Mouse (Mus musculus): ENCODE results near the gene Slc8a1. TPM values are rescaled to one million over a fixed set of nuclear protein-coding genes. Genes with fewer than 3 reads are reported as not detected.

Slc8a1 gene
- polyA plus RNA-seq, 1 experiment from 2014 or later = 8.1 TPM

DNA sequence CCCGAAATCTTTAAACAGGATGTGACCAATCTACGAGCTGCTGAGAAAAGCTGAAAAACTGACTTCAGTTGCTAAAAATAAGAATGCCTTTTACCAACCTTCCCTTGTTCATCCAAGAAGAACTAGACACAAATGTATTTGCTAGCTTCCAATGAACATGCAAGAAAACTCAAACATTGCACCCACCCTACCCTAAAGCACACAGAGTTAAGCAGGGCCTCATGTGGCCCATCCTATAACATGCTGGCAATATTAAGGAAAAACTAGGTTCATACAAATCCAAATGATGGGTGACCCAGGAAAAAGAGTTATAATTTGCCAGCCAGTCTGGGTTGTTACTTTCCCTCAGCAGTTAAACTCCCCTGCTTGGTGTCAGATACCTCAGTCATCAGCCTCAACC is 398 bp downstream of the Slc8a1 start:
- Histone ChIP-seq H3K9me3 (ENCODE audit: low read depth, low read length) (no peaks in the 10 kb centered on the region), H3K36me3 (ENCODE audit: insufficient read depth) (no peaks in the 10 kb centered on the region), H3K4me2 (no peak overlapping the region), H3K4me3 (ENCODE audit: low read depth, low read length) (peak overlapping the region; percentile 2; the same call in 1 of the 2 replicates), H3K4me1 (ENCODE audit: insufficient read depth) (no peaks in the 10 kb centered on the region), H3K27me3 (ENCODE audit: insufficient read depth, low read length) (no peaks in the 10 kb centered on the region), H3K9ac (peak overlapping the region; percentile 32; the same call in 1 of the 2 replicates), H3K27ac (ENCODE audit: low read depth) (peak overlapping the region; percentile 50)
- no peak for TF ChIP-seq CTCF (IDR thresholded peaks at IDR 0.05; ENCODE audit: low read depth)
- peak; percentile 2 for DNase-seq
- 65% methylated on average over 2 of the region's 2 CpGs for WGBS
- ATAC-seq (ENCODE audit: insufficient read depth) = no peak

DNA sequence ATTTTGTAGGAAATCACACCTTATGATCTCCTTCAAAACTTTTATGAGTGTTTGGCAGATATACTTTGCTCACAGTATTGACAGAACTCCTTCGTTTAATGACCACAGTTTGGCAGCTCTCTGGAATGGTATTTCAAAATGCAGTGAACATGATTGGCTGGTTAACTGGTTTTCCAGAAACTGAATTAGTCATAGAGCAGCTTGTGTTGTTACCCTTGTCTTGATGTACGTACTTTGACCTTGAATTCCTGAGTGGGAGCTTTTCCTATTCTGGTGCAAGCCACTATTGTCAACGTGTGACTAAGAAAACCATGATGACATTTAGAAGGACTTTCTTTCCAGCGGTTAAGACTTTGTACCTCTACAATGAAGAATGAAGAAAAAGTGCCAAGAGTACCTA is 868 bp downstream of the Slc8a1 start:
- H3K27me3 ChIP-seq (ENCODE audit: insufficient read depth, low read length) = no peaks in the 10 kb centered on the region
- no peak overlapping the region for H3K4me2 ChIP-seq
- peak overlapping the region; percentile 2; the same call in 1 of the 2 replicates for H3K4me3 ChIP-seq (ENCODE audit: low read depth, low read length)
- peak overlapping the region; percentile 50 for H3K27ac ChIP-seq (ENCODE audit: low read depth)
- ATAC-seq (ENCODE audit: insufficient read depth) (no peak), DNase-seq (no peak)
- no peaks in the 10 kb centered on the region for H3K4me1 ChIP-seq (ENCODE audit: insufficient read depth)
- no peaks in the 10 kb centered on the region for H3K36me3 ChIP-seq (ENCODE audit: insufficient read depth)
- 69% methylated on average over 4 of the region's 4 CpGs for WGBS
- no peak overlapping the region for H3K9ac ChIP-seq
- H3K9me3 ChIP-seq (ENCODE audit: low read depth, low read length) = no peaks in the 10 kb centered on the region
- TF ChIP-seq CTCF (IDR thresholded peaks at IDR 0.05; ENCODE audit: low read depth) = no peak

DNA sequence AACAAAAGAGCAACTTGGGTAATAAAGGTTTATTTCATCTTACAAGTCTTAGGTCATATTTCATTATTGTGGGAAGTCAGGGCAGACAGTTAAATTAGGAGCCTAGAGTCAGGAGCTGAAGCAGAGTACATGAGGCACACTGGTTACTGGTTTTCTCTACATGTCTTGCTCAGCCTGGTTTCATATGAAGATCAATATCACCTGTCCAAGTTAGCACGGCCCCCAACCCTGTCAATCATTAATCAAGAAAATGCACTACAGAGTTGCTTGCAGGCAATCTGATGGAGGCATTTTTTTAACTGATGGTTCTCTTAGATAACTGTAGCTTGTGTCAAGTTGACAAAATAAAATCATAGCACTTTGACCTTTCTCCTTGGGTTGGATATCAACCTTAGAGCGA is 2.6 kb downstream of the Slc8a1 start:
- no peak for DNase-seq
- 67% methylated on average over 2 of the region's 2 CpGs for WGBS
- H3K4me3 ChIP-seq (ENCODE audit: low read depth, low read length) = no peak overlapping the region; the same call in 1 of the 2 replicates
- H3K4me2 ChIP-seq = no peak overlapping the region
- no peak overlapping the region for H3K27ac ChIP-seq (ENCODE audit: low read depth)
- no peaks in the 10 kb centered on the region for H3K9me3 ChIP-seq (ENCODE audit: low read depth, low read length)
- no peak for ATAC-seq (ENCODE audit: insufficient read depth)
- no peak for TF ChIP-seq CTCF (IDR thresholded peaks at IDR 0.05; ENCODE audit: low read depth)
- no peaks in the 10 kb centered on the region for H3K36me3 ChIP-seq (ENCODE audit: insufficient read depth)
- H3K27me3 ChIP-seq (ENCODE audit: insufficient read depth, low read length) = no peaks in the 10 kb centered on the region
- H3K4me1 ChIP-seq (ENCODE audit: insufficient read depth) = no peaks in the 10 kb centered on the region
- no peak overlapping the region for H3K9ac ChIP-seq

DNA sequence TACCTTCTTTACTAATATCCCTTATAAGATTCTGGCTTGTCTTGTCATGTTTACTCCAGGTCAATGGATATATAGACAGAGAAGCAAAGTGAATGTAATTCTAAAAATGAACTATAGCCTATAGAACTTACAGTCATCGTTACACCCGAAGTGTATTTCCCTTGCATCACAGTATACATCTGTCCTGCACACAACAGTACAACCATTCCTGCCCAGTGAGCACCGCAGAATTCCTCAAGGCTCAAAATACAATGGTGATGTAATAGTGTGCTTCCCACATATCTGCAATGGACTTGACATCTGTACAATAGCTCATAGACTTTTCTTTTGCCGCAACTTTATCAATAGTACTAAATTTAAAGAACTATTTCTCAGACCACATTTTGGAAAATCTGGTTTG is 8.3 kb downstream of the Slc8a1 start:
- Histone ChIP-seq H3K27me3 (ENCODE audit: insufficient read depth, low read length) (no peaks in the 10 kb centered on the region), H3K4me3 (ENCODE audit: low read depth, low read length) (no peak overlapping the region), H3K4me2 (no peak overlapping the region), H3K36me3 (ENCODE audit: insufficient read depth) (no peaks in the 10 kb centered on the region), H3K27ac (ENCODE audit: low read depth) (no peak overlapping the region), H3K9ac (no peak overlapping the region), H3K4me1 (ENCODE audit: insufficient read depth) (no peaks in the 10 kb centered on the region), H3K9me3 (ENCODE audit: low read depth, low read length) (no peaks in the 10 kb centered on the region)
- no peak for ATAC-seq (ENCODE audit: insufficient read depth)
- DNase-seq = no peak
- no peak for TF ChIP-seq CTCF (IDR thresholded peaks at IDR 0.05; ENCODE audit: low read depth)
- 88% methylated on average over 4 of the region's 4 CpGs for WGBS

DNA sequence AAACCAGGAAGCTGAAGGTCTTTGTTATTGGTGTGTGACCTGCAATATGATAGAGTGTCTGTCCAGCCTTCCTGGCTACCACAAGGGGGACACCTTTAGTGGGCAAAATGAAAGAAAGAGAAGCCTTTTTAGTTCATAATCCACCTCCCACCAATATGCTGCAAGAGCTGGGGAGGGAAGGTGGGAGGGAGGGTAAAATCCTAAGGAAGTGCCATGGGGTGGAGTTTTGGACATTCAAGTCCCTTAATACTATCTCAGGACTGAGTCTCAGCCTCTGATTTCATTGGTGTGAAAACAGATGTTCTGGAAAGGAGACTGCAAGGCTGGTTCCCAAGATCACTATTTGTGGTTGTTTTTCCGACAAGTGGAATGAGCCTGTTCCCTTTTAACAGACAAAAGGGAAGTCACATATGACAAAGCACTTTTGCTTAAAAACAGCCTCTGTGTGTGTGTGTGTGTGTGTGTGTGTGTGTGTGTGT is 25.9 kb downstream of the Slc8a1 start:
- no peaks in the 10 kb centered on the region for H3K4me1 ChIP-seq (ENCODE audit: insufficient read depth)
- H3K9me3 ChIP-seq (ENCODE audit: low read depth, low read length) = no peaks in the 10 kb centered on the region
- H3K27ac ChIP-seq (ENCODE audit: low read depth) = no peak overlapping the region
- H3K36me3 ChIP-seq (ENCODE audit: insufficient read depth) = no peaks in the 10 kb centered on the region
- no peak overlapping the region for H3K4me3 ChIP-seq (ENCODE audit: low read depth, low read length)
- TF ChIP-seq CTCF (IDR thresholded peaks at IDR 0.05; ENCODE audit: low read depth) = peak; percentile 45
- H3K27me3 ChIP-seq (ENCODE audit: insufficient read depth, low read length) = no peaks in the 10 kb centered on the region
- ATAC-seq (ENCODE audit: insufficient read depth) = no peak
- no peak overlapping the region for H3K9ac ChIP-seq
- 59% methylated on average over 1 of the region's 1 CpGs for WGBS
- H3K4me2 ChIP-seq = no peak overlapping the region
- DNase-seq = no peak

DNA sequence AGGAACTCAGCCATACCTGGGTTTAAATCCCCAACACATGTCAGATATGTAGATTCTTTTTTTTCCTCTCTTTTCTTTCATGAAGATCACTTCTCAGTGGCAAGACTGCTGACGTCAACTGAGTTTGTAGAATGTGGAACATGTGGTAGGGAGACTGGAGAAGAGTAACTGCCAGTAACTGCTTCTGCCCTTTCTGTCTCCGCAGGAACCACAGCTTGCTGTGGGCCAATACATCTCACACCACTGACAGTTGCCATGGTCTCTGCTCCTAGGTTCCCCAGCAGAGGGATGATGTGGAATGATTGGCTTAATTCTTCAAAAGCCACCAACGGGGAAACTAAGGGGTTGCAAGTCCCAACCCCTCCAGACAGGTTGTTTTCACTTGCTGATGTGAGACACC is 33.4 kb downstream of the Slc8a1 start:
- TF ChIP-seq CTCF (IDR thresholded peaks at IDR 0.05; ENCODE audit: low read depth) = no peak
- no peaks in the 10 kb centered on the region for H3K27me3 ChIP-seq (ENCODE audit: insufficient read depth, low read length)
- no peak for DNase-seq
- no peak overlapping the region for H3K4me2 ChIP-seq
- H3K4me3 ChIP-seq (ENCODE audit: low read depth, low read length) = no peak overlapping the region
- WGBS = 42% methylated on average over 3 of the region's 3 CpGs
- H3K27ac ChIP-seq (ENCODE audit: low read depth) = no peak overlapping the region
- H3K4me1 ChIP-seq (ENCODE audit: insufficient read depth) = no peaks in the 10 kb centered on the region
- no peaks in the 10 kb centered on the region for H3K9me3 ChIP-seq (ENCODE audit: low read depth, low read length)
- H3K9ac ChIP-seq = no peak overlapping the region
- ATAC-seq (ENCODE audit: insufficient read depth) = no peak
- no peaks in the 10 kb centered on the region for H3K36me3 ChIP-seq (ENCODE audit: insufficient read depth)

DNA sequence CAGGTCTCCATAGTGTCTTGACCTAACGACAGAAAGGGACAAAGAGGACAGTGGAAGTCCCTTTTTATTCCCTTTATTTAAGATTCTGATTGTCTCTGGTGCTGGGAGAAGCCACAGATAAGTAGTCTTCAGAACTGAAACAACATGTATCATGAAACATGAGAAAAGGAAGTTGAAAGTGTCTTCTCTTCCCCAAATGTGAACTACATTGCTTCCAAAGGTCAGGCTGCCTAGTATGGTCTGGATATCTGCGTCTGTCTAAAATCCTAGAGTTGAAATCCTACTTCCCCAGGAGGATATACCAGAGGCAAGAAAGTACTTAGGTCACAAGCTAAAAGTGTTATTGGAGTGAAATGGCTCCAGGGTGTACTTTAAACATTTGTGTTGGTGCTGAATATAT is 34.9 kb downstream of the Slc8a1 start:
- ATAC-seq (ENCODE audit: insufficient read depth) = no peak
- Histone ChIP-seq H3K27ac (ENCODE audit: low read depth) (no peak overlapping the region), H3K4me3 (ENCODE audit: low read depth, low read length) (no peak overlapping the region)

DNA sequence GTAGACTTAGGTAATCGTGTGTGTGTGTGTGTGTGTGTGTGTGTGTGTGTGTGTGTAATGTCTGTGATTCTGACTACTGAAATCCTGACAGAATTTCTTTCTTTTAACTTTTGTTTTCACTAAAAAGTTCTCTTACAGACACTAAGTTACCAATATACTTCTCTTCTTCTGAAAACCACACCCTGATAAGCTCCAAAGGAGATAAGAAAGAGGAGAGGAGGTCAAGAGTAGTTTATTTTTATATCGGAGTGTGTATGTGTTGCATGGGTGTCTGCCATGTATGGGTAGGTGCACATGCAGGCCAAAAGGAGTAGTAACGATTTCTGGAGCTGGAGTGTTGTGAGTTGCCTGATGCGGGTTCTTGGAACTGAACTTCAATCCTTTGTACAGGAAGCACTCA is 36.5 kb downstream of the Slc8a1 start:
- H3K4me2 ChIP-seq = no peak overlapping the region
- ATAC-seq (ENCODE audit: insufficient read depth) (no peak), DNase-seq (no peak)
- 43% methylated on average over 4 of the region's 4 CpGs for WGBS
- H3K36me3 ChIP-seq (ENCODE audit: insufficient read depth) = no peaks in the 10 kb centered on the region
- no peaks in the 10 kb centered on the region for H3K27me3 ChIP-seq (ENCODE audit: insufficient read depth, low read length)
- no peak overlapping the region for H3K27ac ChIP-seq (ENCODE audit: low read depth)
- H3K4me3 ChIP-seq (ENCODE audit: low read depth, low read length) = no peak overlapping the region
- H3K4me1 ChIP-seq (ENCODE audit: insufficient read depth) = no peaks in the 10 kb centered on the region
- H3K9me3 ChIP-seq (ENCODE audit: low read depth, low read length) = no peaks in the 10 kb centered on the region
- no peak for TF ChIP-seq CTCF (IDR thresholded peaks at IDR 0.05; ENCODE audit: low read depth)
- no peak overlapping the region for H3K9ac ChIP-seq

More for the DNA sequence above, 34.9 kb downstream of the Slc8a1 start:
- Histone ChIP-seq H3K27me3 (ENCODE audit: insufficient read depth, low read length) (no peaks in the 10 kb centered on the region), H3K4me1 (ENCODE audit: insufficient read depth) (no peaks in the 10 kb centered on the region), H3K4me2 (no peak overlapping the region), H3K9ac (no peak overlapping the region), H3K9me3 (ENCODE audit: low read depth, low read length) (no peaks in the 10 kb centered on the region), H3K36me3 (ENCODE audit: insufficient read depth) (no peaks in the 10 kb centered on the region)
- no peak for TF ChIP-seq CTCF (IDR thresholded peaks at IDR 0.05; ENCODE audit: low read depth)
- DNase-seq = no peak
- 76% methylated on average over 2 of the region's 2 CpGs for WGBS

Measured in lung, embryonic 14.5 days (tissue).